Mouse (Mus musculus) neural tube, embryonic 11.5 days (tissue): ENCODE measurements at regions not wholly inside any gene's neighbourhood (a gene's known extent, or its start where the extent isn't known, plus 50 kb on each side); places are given as distances from the start of the nearest gene placed in this dataset.
A peak's percentile ranks its signal among the peaks of the same experiment; 100 is the strongest.

Source experiments
- ATAC-seq: fragments of 200-750 bp; cut with Nextera tagmentation; 2 replicates; pipeline ENCODE4 v1.8.0; 2017; ENCODE audit warnings: moderate number of reproducible peaks, mild to moderate bottlenecking, moderate TSS enrichment, moderate library complexity; ENCODE audit not compliant: insufficient read depth, low FRiP score, low TSS enrichment
- DNase-seq: peaks from one replicate; pipeline ENCODE4 v3.0.0-alpha.2; 2015; ENCODE audit warnings: low spot score
- H3K27ac ChIP-seq: fragments of 300-500 bp; sonication (generic); 2 replicates; pipeline ENCODE4 v1.5.1; 2014; ENCODE audit warnings: low read depth, mild to moderate bottlenecking, low read length
- H3K27me3 ChIP-seq: fragments of 300-500 bp; sonication (generic); 2 replicates; pipeline ENCODE4 v1.6.1; 2014; ENCODE audit warnings: mild to moderate bottlenecking, low read length, mixed read lengths; ENCODE audit not compliant: control insufficient read depth, insufficient read depth
- H3K36me3 ChIP-seq: fragments of 300-500 bp; sonication (generic); 2 replicates; pipeline ENCODE4 v1.6.1; 2014; ENCODE audit warnings: mild to moderate bottlenecking, low read length, moderate library complexity, mixed read lengths; ENCODE audit not compliant: control insufficient read depth, insufficient read depth
- H3K4me1 ChIP-seq: fragments of 300-500 bp; sonication (generic); 2 replicates; pipeline ENCODE4 v1.6.1; 2014; ENCODE audit warnings: low read length, mixed read lengths; ENCODE audit not compliant: control insufficient read depth, insufficient read depth
- H3K4me2 ChIP-seq: fragments of 300-500 bp; sonication (generic); 2 replicates; pipeline ENCODE4 v1.6.1; 2014; ENCODE audit warnings: low read depth, mild to moderate bottlenecking, moderate library complexity
- H3K4me3 ChIP-seq: fragments of 300-500 bp; sonication (generic); 2 replicates; pipeline ENCODE4 v1.5.1; 2014; ENCODE audit warnings: low read depth, low read length
- H3K9ac ChIP-seq: fragments of 300-500 bp; sonication (generic); 2 replicates; pipeline ENCODE4 v1.6.1; 2014; ENCODE audit warnings: mild to moderate bottlenecking, low read length
- H3K9me3 ChIP-seq: fragments of 300-500 bp; sonication (generic); 2 replicates; pipeline ENCODE4 v1.6.1; 2016; ENCODE audit warnings: low read length; ENCODE audit not compliant: control insufficient read depth
- whole genome bisulfite sequencing: fragments of 180-500 bp; shearing (Covaris S2); extraction: QIAGEN DNeasy Blood & Tissue Kit; methylation state at CpG from one replicate; pipeline ENCODE4 v1.1.7; 2014; 5-methylcytosine and 5-hydroxymethylcytosine counted together

DNA sequence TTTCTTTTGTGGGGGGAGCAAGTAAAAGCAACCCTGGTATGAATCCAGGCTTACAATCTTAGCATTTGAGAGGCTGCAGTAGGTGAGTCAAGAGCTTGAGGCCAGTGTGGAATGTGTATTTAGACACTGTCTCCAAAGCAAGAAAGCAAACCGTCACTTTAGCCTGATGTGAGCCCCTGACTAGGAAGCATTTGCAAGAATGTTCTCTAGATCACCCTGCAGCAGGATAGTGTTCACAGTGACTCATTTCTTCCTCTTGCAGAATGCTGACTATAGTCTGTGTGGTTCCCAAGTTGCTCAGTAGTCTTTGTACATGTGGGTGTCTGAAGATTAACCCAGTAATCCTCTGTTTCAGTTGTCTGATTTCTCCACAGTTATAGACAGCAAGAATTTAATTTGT, 88.7 kb upstream of the Nectin3 start:
- ATAC-seq = no peak
- no peak overlapping the region for H3K9ac ChIP-seq
- H3K27me3 ChIP-seq = no peaks in the 10 kb centered on the region
- H3K27ac ChIP-seq = no peak overlapping the region
- H3K4me1 ChIP-seq = no peaks in the 10 kb centered on the region
- 87% methylated on average over 1 of the region's 1 CpGs for WGBS
- H3K9me3 ChIP-seq = no peaks in the 10 kb centered on the region
- no peak overlapping the region for H3K4me2 ChIP-seq
- H3K4me3 ChIP-seq = no peak overlapping the region
- no peak for DNase-seq
- H3K36me3 ChIP-seq = no peaks in the 10 kb centered on the region

DNA sequence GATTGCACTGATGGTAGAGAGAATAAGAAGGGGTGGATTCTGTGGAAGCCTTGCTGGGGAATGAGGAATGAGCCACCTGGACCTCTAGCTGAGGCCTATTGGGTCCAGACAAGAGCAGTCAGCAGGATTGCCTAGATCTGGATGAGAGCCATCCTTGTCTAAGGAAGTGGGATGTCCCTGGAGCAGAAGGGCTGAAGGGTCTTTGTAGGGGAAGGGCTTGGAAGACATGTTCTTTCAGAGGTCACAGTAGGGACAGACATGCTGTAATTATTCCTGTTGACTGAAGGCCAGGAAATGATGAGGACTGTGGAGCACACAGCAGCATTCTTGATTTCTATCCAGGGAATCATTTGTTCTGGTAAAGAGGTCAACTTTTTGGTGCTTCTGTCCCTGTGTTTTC, 86.2 kb upstream of the Nectin3 start:
- H3K4me2 ChIP-seq = no peak overlapping the region
- H3K36me3 ChIP-seq = no peaks in the 10 kb centered on the region
- H3K9ac ChIP-seq = no peak overlapping the region
- no peak overlapping the region for H3K27ac ChIP-seq
- no peak for DNase-seq
- H3K4me3 ChIP-seq = no peak overlapping the region
- no peaks in the 10 kb centered on the region for H3K9me3 ChIP-seq
- H3K27me3 ChIP-seq = no peaks in the 10 kb centered on the region
- H3K4me1 ChIP-seq = no peaks in the 10 kb centered on the region
- no peak for ATAC-seq

- no peak for ATAC-seq
- 85% methylated on average over 10 of the region's 10 CpGs for WGBS
- no peak overlapping the region for H3K9ac ChIP-seq
Measured at GRCm38 (mm10) chr16:46581115-46581514, 82.8 kb upstream of the Nectin3 start.

GRCm38 (mm10) chr16:46574221-46574620, 75.9 kb upstream of the Nectin3 start:
- Histone ChIP-seq H3K9me3 (no peaks in the 10 kb centered on the region), H3K27ac (no peak overlapping the region), H3K27me3 (no peaks in the 10 kb centered on the region), H3K36me3 (no peaks in the 10 kb centered on the region), H3K9ac (no peak overlapping the region), H3K4me2 (no peak overlapping the region), H3K4me3 (no peak overlapping the region), H3K4me1 (no peaks in the 10 kb centered on the region)
- 66% methylated on average over 6 of the region's 6 CpGs for WGBS
- no peak for ATAC-seq
- no peak for DNase-seq

More at GRCm38 (mm10) chr16:46581115-46581514, 82.8 kb upstream of the Nectin3 start:
- Histone ChIP-seq H3K27me3 (no peaks in the 10 kb centered on the region), H3K9me3 (no peaks in the 10 kb centered on the region), H3K4me3 (no peak overlapping the region), H3K4me1 (no peaks in the 10 kb centered on the region), H3K27ac (no peak overlapping the region), H3K36me3 (no peaks in the 10 kb centered on the region), H3K4me2 (no peak overlapping the region)
- no peak for DNase-seq

GRCm38 (mm10) chr16:46567446-46567845, 69.1 kb upstream of the Nectin3 start:
- no peaks in the 10 kb centered on the region for H3K27me3 ChIP-seq
- H3K27ac ChIP-seq = no peak overlapping the region
- H3K4me1 ChIP-seq = no peaks in the 10 kb centered on the region
- WGBS = 83% methylated on average over 1 of the region's 1 CpGs
- no peaks in the 10 kb centered on the region for H3K9me3 ChIP-seq
- no peak for DNase-seq
- no peak overlapping the region for H3K4me2 ChIP-seq
- no peak overlapping the region for H3K9ac ChIP-seq
- no peak overlapping the region for H3K4me3 ChIP-seq
- no peaks in the 10 kb centered on the region for H3K36me3 ChIP-seq
- no peak for ATAC-seq

DNA sequence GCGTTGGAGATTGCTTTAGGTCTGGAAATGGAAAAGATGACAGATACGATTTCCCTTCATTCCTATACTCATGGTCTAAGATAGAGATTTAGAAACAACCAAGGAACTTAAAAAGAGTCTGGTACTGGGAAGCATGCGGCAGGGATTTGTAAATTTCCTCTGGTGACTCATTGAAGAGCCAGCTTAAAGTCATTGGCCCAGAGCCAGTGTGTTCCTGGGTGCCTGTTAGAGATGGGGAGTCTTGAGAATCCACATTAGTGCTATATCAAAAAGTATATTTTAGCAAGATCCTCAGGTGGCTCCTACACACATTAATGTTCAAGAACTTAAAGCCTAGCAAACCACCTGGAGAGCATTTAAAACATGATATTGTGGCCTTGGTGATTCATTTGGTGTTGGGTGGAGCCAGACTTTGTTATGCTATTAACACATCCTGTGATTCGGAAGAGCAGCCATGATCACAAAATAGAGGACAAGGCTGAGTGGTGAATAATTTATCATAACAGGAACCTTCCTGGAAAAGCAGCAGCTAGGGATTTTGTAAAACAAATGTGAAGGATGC, 67.8 kb upstream of the Nectin3 start:
- Histone ChIP-seq H3K36me3 (no peaks in the 10 kb centered on the region), H3K27ac (no peak overlapping the region), H3K27me3 (no peaks in the 10 kb centered on the region), H3K4me3 (no peak overlapping the region), H3K4me1 (no peaks in the 10 kb centered on the region), H3K4me2 (no peak overlapping the region), H3K9me3 (no peaks in the 10 kb centered on the region), H3K9ac (no peak overlapping the region)
- ATAC-seq (no peak), DNase-seq (no peak)
- 87% methylated on average over 4 of the region's 4 CpGs for WGBS

- no peaks in the 10 kb centered on the region for H3K27me3 ChIP-seq
- H3K4me1 ChIP-seq = no peaks in the 10 kb centered on the region
- H3K27ac ChIP-seq = no peak overlapping the region
- no peak for DNase-seq
- ATAC-seq = no peak
- no peaks in the 10 kb centered on the region for H3K36me3 ChIP-seq
- H3K4me2 ChIP-seq = no peak overlapping the region
- no peak overlapping the region for H3K4me3 ChIP-seq
- H3K9ac ChIP-seq = no peak overlapping the region
- H3K9me3 ChIP-seq = no peaks in the 10 kb centered on the region
- WGBS = 73% methylated on average over 3 of the region's 3 CpGs
Measured at GRCm38 (mm10) chr16:46557281-46557680, 59.0 kb upstream of the Nectin3 start.

GRCm38 (mm10) chr16:46548207-46548606, 49.9 kb upstream of the Nectin3 start:
- whole genome bisulfite sequencing = 33% methylated on average over 1 of the region's 1 CpGs
- Histone ChIP-seq H3K9me3 (no peaks in the 10 kb centered on the region), H3K9ac (no peak overlapping the region), H3K27ac (no peak overlapping the region), H3K36me3 (no peaks in the 10 kb centered on the region), H3K27me3 (no peaks in the 10 kb centered on the region), H3K4me3 (no peak overlapping the region), H3K4me1 (0 out of 2 replicates have a peak, but pooled peaks cover 2% of the 10 kb centered on the region), H3K4me2 (no peak overlapping the region)
- peak; percentile 10 for DNase-seq
- ATAC-seq = peak; percentile 53
